In genomic region chr8:95315350-95315749, GRCm38 (mm10) we compare ENCODE assay signal across 18 mouse cellular contexts. TPM values are rescaled to one million over a fixed set of nuclear protein-coding genes. Genes with fewer than 3 reads are reported as not detected.
"Had no signal": no experiment of that assay in that cellular context is flagged by ENCODE, and none has a peak within 500 bp of the region (broad histone marks: within the 10 kb centered on the region; RNA-seq: fewer than 3 reads in every experiment).

No protein-coding gene starts in this region.

- DNase-seq: liver, postnatal 0 days; lung, adult 2 months; lung, postnatal 14 days; lung, postnatal 36 days; right cerebral cortex, postnatal 14 days; thymus, adult 2 months; thymus, postnatal 25 days; thymus, postnatal 4 days had no signal

- H3K9me3 ChIP-seq: lung, embryonic 15.5 days; midbrain, embryonic 13.5 days; midbrain, embryonic 15.5 days; neural tube, embryonic 12.5 days; stomach, embryonic 15.5 days had no signal

- H3K27me3 ChIP-seq: lung, embryonic 15.5 days; midbrain, embryonic 15.5 days; stomach, embryonic 15.5 days had no signal

- H3K4me2 ChIP-seq: lung, embryonic 15.5 days; midbrain, embryonic 11.5 days; midbrain, embryonic 13.5 days; midbrain, embryonic 15.5 days; neural tube, embryonic 12.5 days; stomach, embryonic 15.5 days had no signal

- H3K4me3 ChIP-seq: lung, embryonic 15.5 days; megakaryocyte, embryonic 14.5 days; midbrain, embryonic 13.5 days; midbrain, embryonic 15.5 days; neural tube, embryonic 12.5 days; stomach, embryonic 15.5 days had no signal

- ATAC-seq: liver, postnatal 0 days; lung, postnatal 0 days; midbrain, embryonic 13.5 days; midbrain, embryonic 15.5 days had no signal

- H3K27ac ChIP-seq: lung, embryonic 15.5 days; macrophage; midbrain, embryonic 13.5 days; midbrain, embryonic 15.5 days; neural tube, embryonic 12.5 days; stomach, embryonic 15.5 days; stomach, postnatal 0 days had no signal

- H3K36me3 ChIP-seq: lung, embryonic 15.5 days; midbrain, embryonic 13.5 days; midbrain, embryonic 15.5 days; neural tube, embryonic 12.5 days; stomach, embryonic 15.5 days had no signal

- H3K9ac ChIP-seq: liver, postnatal 0 days; lung, embryonic 15.5 days; midbrain, embryonic 13.5 days; midbrain, embryonic 15.5 days; neural tube, embryonic 12.5 days; stomach, embryonic 15.5 days had no signal

RNA-seq across cellular contexts. Expression of gene Tepp, which starts 5.0 kb away (rescaled TPM):
- polyA plus RNA-seq: liver, postnatal 0 days; macrophage; neural tube, embryonic 12.5 days; stomach, postnatal 0 days had no signal
